Mouse (Mus musculus): ENCODE measurements around the gene Tspan10. TPM values are rescaled to one million over a fixed set of nuclear protein-coding genes. Genes with fewer than 3 reads are reported as not detected.

Tspan10 gene
- polyA plus RNA-seq, 1 experiment from 2014 or later, result not detected

Other genes with a start within 250 kb of the Tspan10 start
- gene Bahcc1, start 209.7 kb upstream of the Tspan10 start, polyA plus RNA-seq (2015; fragmentation: Nextera tagmentation; extraction: Ambion mirVana), result 11.8 and 14.1 TPM in 2 replicates
- gene Actg1, start 94.1 kb upstream of the Tspan10 start, polyA plus RNA-seq (2015; fragmentation: Nextera tagmentation; extraction: Ambion mirVana), result 2,367 and 2,520 TPM in 2 replicates
- 1.1 and 1.2 TPM in 2 replicates for gene Fscn2, start 81.1 kb upstream of the Tspan10 start, polyA plus RNA-seq (2015; fragmentation: Nextera tagmentation; extraction: Ambion mirVana)
- 33.1 and 41.9 TPM in 2 replicates for gene Faap100, start 63.9 kb upstream of the Tspan10 start, polyA plus RNA-seq (2015; fragmentation: Nextera tagmentation; extraction: Ambion mirVana)
- gene Nploc4, start 4.9 kb upstream of the Tspan10 start, polyA plus RNA-seq (2015; fragmentation: Nextera tagmentation; extraction: Ambion mirVana), result 33.5 and 34.8 TPM in 2 replicates
- 0.28 and 0.38 TPM in 2 replicates for gene Pde6g, start 10.9 kb downstream of the Tspan10 start, polyA plus RNA-seq (2015; fragmentation: Nextera tagmentation; extraction: Ambion mirVana)
- gene Oxld1, start 15.4 kb downstream of the Tspan10 start, polyA plus RNA-seq (2015; fragmentation: Nextera tagmentation; extraction: Ambion mirVana), result 13.1 and 13.8 TPM in 2 replicates
- 40.5 and 41.9 TPM in 2 replicates for gene Ccdc137, start 15.5 kb downstream of the Tspan10 start, polyA plus RNA-seq (2015; fragmentation: Nextera tagmentation; extraction: Ambion mirVana)
- 42.7 and 53.3 TPM in 2 replicates for gene Arl16, start 25.0 kb downstream of the Tspan10 start, polyA plus RNA-seq (2015; fragmentation: Nextera tagmentation; extraction: Ambion mirVana)
- 166 and 172 TPM in 2 replicates for gene Mrpl12, start 42.0 kb downstream of the Tspan10 start, polyA plus RNA-seq (2015; fragmentation: Nextera tagmentation; extraction: Ambion mirVana)
- gene Slc25a10, start 49.2 kb downstream of the Tspan10 start, polyA plus RNA-seq (2015; fragmentation: Nextera tagmentation; extraction: Ambion mirVana), result 84.6 and 91.9 TPM in 2 replicates
- gene Gcgr, start 88.1 kb downstream of the Tspan10 start, polyA plus RNA-seq (2015; fragmentation: Nextera tagmentation; extraction: Ambion mirVana), result 2.4 and 2.6 TPM in 2 replicates
- gene Mcrip1, start 107.1 kb downstream of the Tspan10 start, polyA plus RNA-seq (2015; fragmentation: Nextera tagmentation; extraction: Ambion mirVana), result 199 and 212 TPM in 2 replicates
- 0.49 and 1.4 TPM in 2 replicates for gene Ppp1r27, start 108.5 kb downstream of the Tspan10 start, polyA plus RNA-seq (2015; fragmentation: Nextera tagmentation; extraction: Ambion mirVana)
- 718 and 736 TPM in 2 replicates for gene P4hb, start 130.6 kb downstream of the Tspan10 start, polyA plus RNA-seq (2015; fragmentation: Nextera tagmentation; extraction: Ambion mirVana)
- 588 and 644 TPM in 2 replicates for gene Arhgdia, start 139.0 kb downstream of the Tspan10 start, polyA plus RNA-seq (2015; fragmentation: Nextera tagmentation; extraction: Ambion mirVana)
- gene Alyref, start 155.7 kb downstream of the Tspan10 start, polyA plus RNA-seq (2015; fragmentation: Nextera tagmentation; extraction: Ambion mirVana), result 494 TPM in 2 replicates
- 193 and 206 TPM in 2 replicates for gene Anapc11, start 155.8 kb downstream of the Tspan10 start, polyA plus RNA-seq (2015; fragmentation: Nextera tagmentation; extraction: Ambion mirVana)
- gene Npb, start 165.8 kb downstream of the Tspan10 start, polyA plus RNA-seq (2015; fragmentation: Nextera tagmentation; extraction: Ambion mirVana), result 24.4 and 25.2 TPM in 2 replicates
- 118 and 140 TPM in 2 replicates for gene Pcyt2, start 175.3 kb downstream of the Tspan10 start, polyA plus RNA-seq (2015; fragmentation: Nextera tagmentation; extraction: Ambion mirVana)
- gene Sirt7, start 182.6 kb downstream of the Tspan10 start, polyA plus RNA-seq (2015; fragmentation: Nextera tagmentation; extraction: Ambion mirVana), result 32.7 and 33.9 TPM in 2 replicates
- gene Mafg, start 191.0 kb downstream of the Tspan10 start, polyA plus RNA-seq (2015; fragmentation: Nextera tagmentation; extraction: Ambion mirVana), result 32.2 and 35.9 TPM in 2 replicates
- 25.4 and 29.3 TPM in 2 replicates for gene Pycr1, start 201.1 kb downstream of the Tspan10 start, polyA plus RNA-seq (2015; fragmentation: Nextera tagmentation; extraction: Ambion mirVana)
- gene Myadml2, start 205.5 kb downstream of the Tspan10 start, polyA plus RNA-seq (2015; fragmentation: Nextera tagmentation; extraction: Ambion mirVana), result 0.28 and 0.29 TPM in 2 replicates
- 5.2 and 7.7 TPM in 2 replicates for gene Notum, start 218.5 kb downstream of the Tspan10 start, polyA plus RNA-seq (2015; fragmentation: Nextera tagmentation; extraction: Ambion mirVana)
- 127 and 144 TPM in 2 replicates for gene Aspscr1, start 230.3 kb downstream of the Tspan10 start, polyA plus RNA-seq (2015; fragmentation: Nextera tagmentation; extraction: Ambion mirVana)

All from kidney, embryonic 15.5 days (tissue).